In the genomic region with DNA sequence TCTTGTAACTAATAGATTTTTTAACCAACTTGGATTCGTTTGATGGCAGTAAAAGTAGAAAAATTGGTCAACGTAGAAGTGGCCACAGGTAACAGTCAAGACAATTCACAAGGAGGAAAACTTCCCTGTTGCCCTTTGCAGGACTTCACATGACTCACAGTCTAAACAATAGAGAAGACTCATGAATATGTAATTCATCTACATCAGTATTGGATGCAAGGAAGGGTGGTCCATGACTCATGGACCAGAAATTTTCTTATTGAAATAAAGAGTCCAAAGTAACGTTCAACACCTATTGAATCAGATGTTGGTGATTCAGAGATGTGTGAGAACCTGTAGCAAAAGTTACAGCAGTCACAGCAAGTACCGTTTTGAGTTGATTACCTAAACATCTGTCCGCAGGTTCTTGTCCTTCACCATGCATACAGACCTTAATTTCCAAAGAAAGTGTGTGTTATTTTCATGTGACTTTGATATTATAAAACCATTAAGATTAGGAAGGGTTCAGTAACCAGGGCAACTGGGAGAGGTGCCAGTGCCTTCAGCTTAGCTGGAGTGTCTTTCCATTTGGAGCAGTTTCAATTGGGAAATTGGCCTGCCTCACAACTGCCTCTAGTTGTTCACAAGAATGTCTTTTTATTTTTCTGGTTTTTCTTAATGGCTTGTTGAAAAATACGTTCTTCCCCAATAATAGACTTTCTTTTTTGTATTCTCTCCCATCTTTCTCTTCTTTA, we compare ENCODE assay signal across 9 mouse cellular contexts.
DNase-seq lines count a peak whose midpoint lies in the region; ATAC-seq and TF ChIP-seq lines count a peak whose summit lies in the region.
"Had no signal": no experiment of that assay in that cellular context is flagged by ENCODE, and none has a peak within 500 bp of the region (broad histone marks: within the 10 kb centered on the region; RNA-seq: fewer than 3 reads in every experiment).

No protein-coding gene starts in this region.

- peak; percentile 54 for DNase-seq in kidney, adult 11 months
- peak; percentile 63 for DNase-seq in brain, embryonic 14.5 days (ENCODE audit: low read depth)
- peak; percentile 74 to 79 for DNase-seq in kidney, postnatal 25 days
- DNase-seq in lung, postnatal 4 days, result peak; percentile 20 to 57
- DNase-seq in liver, result no peak
- no peak for DNase-seq in spleen, postnatal 36 days (ENCODE audit: low spot score in 2 of 2)

- no peaks in the 10 kb centered on the region for H3K36me3 ChIP-seq in kidney, embryonic 15.5 days
- H3K36me3 ChIP-seq in forebrain, embryonic 16.5 days (ENCODE audit: control insufficient read depth, insufficient read depth), result no peaks in the 10 kb centered on the region
- H3K36me3 ChIP-seq: limb, embryonic 12.5 days had no signal

- H3K9me3 ChIP-seq in kidney, embryonic 15.5 days (replicated peaks), result no peaks in the 10 kb centered on the region
- no peaks in the 10 kb centered on the region for H3K9me3 ChIP-seq in forebrain, embryonic 16.5 days (ENCODE audit: control insufficient read depth, low read length)
- H3K9me3 ChIP-seq: limb, embryonic 12.5 days had no signal

- no peak overlapping the region for H3K9ac ChIP-seq in kidney, embryonic 15.5 days
- no peak overlapping the region for H3K9ac ChIP-seq in forebrain, embryonic 16.5 days (replicated peaks; ENCODE audit: low read depth, low read length)
- H3K9ac ChIP-seq: limb, embryonic 12.5 days had no signal

- no peak for TF ChIP-seq CTCF in brain, embryonic 14.5 days (IDR thresholded peaks at IDR 0.05; ENCODE audit: borderline replicate concordance, extremely low read depth, insufficient read depth, insufficient read length)

- 83% methylated on average over 6 of the region's 6 CpGs for WGBS in kidney, embryonic 15.5 days
- WGBS in forebrain, embryonic 16.5 days, result 68% methylated on average over 6 of the region's 6 CpGs

- no peaks in the 10 kb centered on the region for H3K4me1 ChIP-seq in kidney, embryonic 15.5 days
- no peaks in the 10 kb centered on the region for H3K4me1 ChIP-seq in forebrain, embryonic 16.5 days (replicated peaks; ENCODE audit: control insufficient read depth, insufficient read depth, low read length)
- H3K4me1 ChIP-seq: limb, embryonic 12.5 days had no signal

- no peak overlapping the region for H3K4me2 ChIP-seq in kidney, embryonic 15.5 days
- H3K4me2 ChIP-seq in forebrain, embryonic 16.5 days (ENCODE audit: low read length), result no peak overlapping the region
- H3K4me2 ChIP-seq: limb, embryonic 12.5 days had no signal

- no peaks in the 10 kb centered on the region for H3K27me3 ChIP-seq in kidney, embryonic 15.5 days
- no peaks in the 10 kb centered on the region for H3K27me3 ChIP-seq in forebrain, embryonic 16.5 days (replicated peaks; ENCODE audit: control insufficient read depth, insufficient read depth, low read length)
- H3K27me3 ChIP-seq: limb, embryonic 12.5 days had no signal

- no peak overlapping the region for H3K4me3 ChIP-seq in kidney, embryonic 15.5 days (replicated peaks)
- no peak overlapping the region for H3K4me3 ChIP-seq in forebrain, embryonic 16.5 days (replicated peaks; ENCODE audit: low read length)
- H3K4me3 ChIP-seq: limb, embryonic 12.5 days had no signal

- H3K27ac ChIP-seq in kidney, embryonic 15.5 days, result no peak overlapping the region
- H3K27ac ChIP-seq in forebrain, embryonic 16.5 days (ENCODE audit: low read length), result no peak overlapping the region
- H3K27ac ChIP-seq: limb, embryonic 12.5 days had no signal

- TF ChIP-seq POLR2A in brain, embryonic 14.5 days (IDR thresholded peaks at IDR 0.05; ENCODE audit: borderline replicate concordance, extremely low read depth, insufficient read depth, insufficient read length, poor library complexity, severe bottlenecking), result no peak

- no peak for ATAC-seq in kidney, embryonic 15.5 days (replicated peaks; ENCODE audit: low FRiP score)
- no peak for ATAC-seq in forebrain, embryonic 16.5 days

Comparison
In these comparisons a context has a peak if more than half of its experiments do, and no peak if none do; other contexts are left out.
1. DNase-seq: peak in kidney, adult 11 months (single experiment), brain, embryonic 14.5 days (single experiment), kidney, postnatal 25 days (2 of 2) and lung, postnatal 4 days (2 of 2); none in liver (single experiment) and spleen, postnatal 36 days (0 of 2).